Mouse (Mus musculus) olfactory bulb, adult 2 months (tissue): ENCODE measurements around the gene Asic2.

Experiments
- CTCF ChIP-seq: fragments of 200-500 bp; IDR thresholded peaks from 2 replicates; pipeline ENCODE4 v1.5.1; 2012; ENCODE audit warnings: low read depth, mild to moderate bottlenecking, low read length, moderate library complexity; ENCODE audit not compliant: insufficient read depth
- POLR2A ChIP-seq: fragments of 200-500 bp; IDR thresholded peaks from 2 replicates; pipeline ENCODE4 v1.6.1; 2012; ENCODE audit warnings: mild to moderate bottlenecking, low read depth, low read length, moderate library complexity; ENCODE audit not compliant: insufficient read depth

DNA sequence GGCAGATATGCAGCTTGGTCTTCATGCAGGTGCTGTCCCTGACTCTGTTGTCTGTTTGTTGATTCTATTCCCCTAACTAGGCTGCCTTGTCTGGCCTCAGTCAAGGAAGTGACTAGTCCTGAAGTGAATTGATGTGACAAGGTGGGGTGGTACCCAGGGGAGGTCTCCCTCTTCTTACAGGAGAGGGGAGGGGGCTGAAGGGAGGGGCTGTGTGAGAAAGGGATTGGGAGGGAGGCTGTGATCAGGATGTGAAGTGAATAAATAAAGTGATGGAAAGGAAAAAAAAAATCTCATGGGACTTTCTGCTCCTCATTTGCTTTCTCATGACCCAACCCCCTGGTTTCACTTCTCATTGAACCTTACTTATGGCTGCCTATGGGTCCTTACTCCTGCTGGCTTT, 65.9 kb downstream of the Asic2 start:
- TF ChIP-seq POLR2A (no peak), CTCF (no peak)
